Mouse (Mus musculus): ENCODE measurements around the gene Grin2a. TPM values are rescaled to one million over a fixed set of nuclear protein-coding genes. Genes with fewer than 3 reads are reported as not detected.

Gene Grin2a
- polyA plus RNA-seq, 1 experiment from 2014 or later, result 0.65 TPM

GRCm38 (mm10) chr16:9947430-9947829 is 47.9 kb downstream of the Grin2a start:
- Histone ChIP-seq H3K27ac (ENCODE audit: low read length) (no peak overlapping the region), H3K36me3 (ENCODE audit: control insufficient read depth, insufficient read depth, low read length) (no peaks in the 10 kb centered on the region), H3K9me3 (replicated peaks; ENCODE audit: control insufficient read depth, low read length) (no peaks in the 10 kb centered on the region), H3K27me3 (ENCODE audit: control insufficient read depth, insufficient read depth, low read length) (no peaks in the 10 kb centered on the region), H3K9ac (ENCODE audit: low read length) (no peak overlapping the region), H3K4me2 (ENCODE audit: low read depth, low read length) (no peak overlapping the region), H3K4me3 (replicated peaks; ENCODE audit: low read length) (no peak overlapping the region), H3K4me1 (ENCODE audit: control insufficient read depth, insufficient read depth, low read length) (no peaks in the 10 kb centered on the region)
- ATAC-seq (ENCODE audit: insufficient read depth, low FRiP score), result no peak
- 78% methylated on average over 3 of the region's 3 CpGs for WGBS

- no peaks in the 10 kb centered on the region for H3K9me3 ChIP-seq (replicated peaks; ENCODE audit: control insufficient read depth, low read length)
- 54% methylated on average over 5 of the region's 5 CpGs for WGBS
Measured at GRCm38 (mm10) chr16:9944836-9945235, 50.5 kb downstream of the Grin2a start.

GRCm38 (mm10) chr16:9941306-9941930 is 53.9 kb downstream of the Grin2a start:
- ATAC-seq (ENCODE audit: insufficient read depth, low FRiP score), result no peak
- 30% methylated on average over 8 of the region's 8 CpGs for WGBS

More at GRCm38 (mm10) chr16:9944836-9945235, 50.5 kb downstream of the Grin2a start:
- H3K36me3 ChIP-seq (ENCODE audit: control insufficient read depth, insufficient read depth, low read length), result no peaks in the 10 kb centered on the region
- no peak overlapping the region for H3K9ac ChIP-seq (ENCODE audit: low read length)
- ATAC-seq (ENCODE audit: insufficient read depth, low FRiP score), result no peak
- H3K27ac ChIP-seq (ENCODE audit: low read length), result no peak overlapping the region
- H3K4me3 ChIP-seq (replicated peaks; ENCODE audit: low read length), result no peak overlapping the region
- H3K4me2 ChIP-seq (ENCODE audit: low read depth, low read length), result no peak overlapping the region
- H3K4me1 ChIP-seq (ENCODE audit: control insufficient read depth, insufficient read depth, low read length), result no peaks in the 10 kb centered on the region
- no peaks in the 10 kb centered on the region for H3K27me3 ChIP-seq (ENCODE audit: control insufficient read depth, insufficient read depth, low read length)

GRCm38 (mm10) chr16:9940716-9941115 is 54.6 kb downstream of the Grin2a start:
- Histone ChIP-seq H3K27me3 (ENCODE audit: control insufficient read depth, insufficient read depth, low read length) (no peaks in the 10 kb centered on the region), H3K9me3 (replicated peaks; ENCODE audit: control insufficient read depth, low read length) (no peaks in the 10 kb centered on the region), H3K4me3 (replicated peaks; ENCODE audit: low read length) (no peak overlapping the region), H3K36me3 (ENCODE audit: control insufficient read depth, insufficient read depth, low read length) (no peaks in the 10 kb centered on the region), H3K4me1 (ENCODE audit: control insufficient read depth, insufficient read depth, low read length) (no peaks in the 10 kb centered on the region), H3K9ac (ENCODE audit: low read length) (no peak overlapping the region), H3K4me2 (ENCODE audit: low read depth, low read length) (no peak overlapping the region), H3K27ac (ENCODE audit: low read length) (no peak overlapping the region)
- no peak for ATAC-seq (ENCODE audit: insufficient read depth, low FRiP score)
- 84% methylated on average over 7 of the region's 7 CpGs for WGBS

More at GRCm38 (mm10) chr16:9941306-9941930, 53.9 kb downstream of the Grin2a start:
- Histone ChIP-seq H3K4me2 (ENCODE audit: low read depth, low read length) (no peak overlapping the region), H3K4me1 (ENCODE audit: control insufficient read depth, insufficient read depth, low read length) (no peaks in the 10 kb centered on the region), H3K4me3 (replicated peaks; ENCODE audit: low read length) (no peak overlapping the region), H3K27ac (ENCODE audit: low read length) (no peak overlapping the region), H3K9me3 (replicated peaks; ENCODE audit: control insufficient read depth, low read length) (no peaks in the 10 kb centered on the region), H3K36me3 (ENCODE audit: control insufficient read depth, insufficient read depth, low read length) (no peaks in the 10 kb centered on the region), H3K9ac (ENCODE audit: low read length) (no peak overlapping the region), H3K27me3 (ENCODE audit: control insufficient read depth, insufficient read depth, low read length) (no peaks in the 10 kb centered on the region)

- H3K4me3 ChIP-seq (replicated peaks; ENCODE audit: low read length), result no peak overlapping the region
- H3K27me3 ChIP-seq (ENCODE audit: control insufficient read depth, insufficient read depth, low read length), result no peaks in the 10 kb centered on the region
- no peaks in the 10 kb centered on the region for H3K9me3 ChIP-seq (replicated peaks; ENCODE audit: control insufficient read depth, low read length)
- no peaks in the 10 kb centered on the region for H3K4me1 ChIP-seq (ENCODE audit: control insufficient read depth, insufficient read depth, low read length)
- H3K9ac ChIP-seq (ENCODE audit: low read length), result no peak overlapping the region
- H3K4me2 ChIP-seq (ENCODE audit: low read depth, low read length), result no peak overlapping the region
- 86% methylated on average over 3 of the region's 3 CpGs for WGBS
- H3K27ac ChIP-seq (ENCODE audit: low read length), result no peak overlapping the region
- ATAC-seq (ENCODE audit: insufficient read depth, low FRiP score), result no peak
- no peaks in the 10 kb centered on the region for H3K36me3 ChIP-seq (ENCODE audit: control insufficient read depth, insufficient read depth, low read length)
Measured at GRCm38 (mm10) chr16:9910672-9911071, 84.7 kb downstream of the Grin2a start.

GRCm38 (mm10) chr16:9909225-9909624 is 86.1 kb downstream of the Grin2a start:
- Histone ChIP-seq H3K4me1 (ENCODE audit: control insufficient read depth, insufficient read depth, low read length) (no peaks in the 10 kb centered on the region), H3K27ac (ENCODE audit: low read length) (no peak overlapping the region), H3K9me3 (replicated peaks; ENCODE audit: control insufficient read depth, low read length) (no peaks in the 10 kb centered on the region), H3K27me3 (ENCODE audit: control insufficient read depth, insufficient read depth, low read length) (no peaks in the 10 kb centered on the region), H3K4me2 (ENCODE audit: low read depth, low read length) (no peak overlapping the region), H3K9ac (ENCODE audit: low read length) (no peak overlapping the region), H3K36me3 (ENCODE audit: control insufficient read depth, insufficient read depth, low read length) (no peaks in the 10 kb centered on the region), H3K4me3 (replicated peaks; ENCODE audit: low read length) (no peak overlapping the region)
- WGBS, result 82% methylated on average over 4 of the region's 4 CpGs
- no peak for ATAC-seq (ENCODE audit: insufficient read depth, low FRiP score)

GRCm38 (mm10) chr16:9904443-9904842 is 90.9 kb downstream of the Grin2a start:
- WGBS, result 70% methylated on average over 6 of the region's 6 CpGs

GRCm38 (mm10) chr16:9902680-9903463 is 92.5 kb downstream of the Grin2a start:
- H3K4me2 ChIP-seq (ENCODE audit: low read depth, low read length), result no peak overlapping the region
- no peak for ATAC-seq (ENCODE audit: insufficient read depth, low FRiP score)
- H3K36me3 ChIP-seq (ENCODE audit: control insufficient read depth, insufficient read depth, low read length), result no peaks in the 10 kb centered on the region
- 68% methylated on average over 5 of the region's 5 CpGs for WGBS
- no peaks in the 10 kb centered on the region for H3K27me3 ChIP-seq (ENCODE audit: control insufficient read depth, insufficient read depth, low read length)
- H3K9ac ChIP-seq (ENCODE audit: low read length), result no peak overlapping the region
- no peaks in the 10 kb centered on the region for H3K9me3 ChIP-seq (replicated peaks; ENCODE audit: control insufficient read depth, low read length)
- no peaks in the 10 kb centered on the region for H3K4me1 ChIP-seq (ENCODE audit: control insufficient read depth, insufficient read depth, low read length)
- H3K4me3 ChIP-seq (replicated peaks; ENCODE audit: low read length), result no peak overlapping the region
- no peak overlapping the region for H3K27ac ChIP-seq (ENCODE audit: low read length)

More at GRCm38 (mm10) chr16:9904443-9904842, 90.9 kb downstream of the Grin2a start:
- Histone ChIP-seq H3K4me3 (replicated peaks; ENCODE audit: low read length) (no peak overlapping the region), H3K9ac (ENCODE audit: low read length) (no peak overlapping the region), H3K36me3 (ENCODE audit: control insufficient read depth, insufficient read depth, low read length) (no peaks in the 10 kb centered on the region), H3K9me3 (replicated peaks; ENCODE audit: control insufficient read depth, low read length) (no peaks in the 10 kb centered on the region), H3K4me1 (ENCODE audit: control insufficient read depth, insufficient read depth, low read length) (no peaks in the 10 kb centered on the region), H3K27ac (ENCODE audit: low read length) (no peak overlapping the region), H3K27me3 (ENCODE audit: control insufficient read depth, insufficient read depth, low read length) (no peaks in the 10 kb centered on the region), H3K4me2 (ENCODE audit: low read depth, low read length) (no peak overlapping the region)
- no peak for ATAC-seq (ENCODE audit: insufficient read depth, low FRiP score)

GRCm38 (mm10) chr16:9901433-9901832 is 93.9 kb downstream of the Grin2a start:
- no peak overlapping the region for H3K9ac ChIP-seq (ENCODE audit: low read length)
- H3K4me1 ChIP-seq (ENCODE audit: control insufficient read depth, insufficient read depth, low read length), result no peaks in the 10 kb centered on the region
- WGBS, result 41% methylated on average over 1 of the region's 1 CpGs
- no peak overlapping the region for H3K4me2 ChIP-seq (ENCODE audit: low read depth, low read length)
- no peak overlapping the region for H3K4me3 ChIP-seq (replicated peaks; ENCODE audit: low read length)
- no peaks in the 10 kb centered on the region for H3K36me3 ChIP-seq (ENCODE audit: control insufficient read depth, insufficient read depth, low read length)
- ATAC-seq (ENCODE audit: insufficient read depth, low FRiP score), result no peak
- H3K27ac ChIP-seq (ENCODE audit: low read length), result no peak overlapping the region
- no peaks in the 10 kb centered on the region for H3K27me3 ChIP-seq (ENCODE audit: control insufficient read depth, insufficient read depth, low read length)
- H3K9me3 ChIP-seq (replicated peaks; ENCODE audit: control insufficient read depth, low read length), result no peaks in the 10 kb centered on the region
